Mouse (Mus musculus) monocyte, adult 5-6 weeks (primary cell): ENCODE measurements around the gene Chrna9. TPM values are rescaled to one million over a fixed set of nuclear protein-coding genes. Genes with fewer than 3 reads are reported as not detected.

ENCODE experiments used
- ATAC-seq: fragments of 153-309, 156-312 bp; replicated peaks from 2 replicates; pipeline ENCODE4 v1.8.0; 2017; ENCODE audit warnings: mild to moderate bottlenecking; ENCODE audit not compliant: low TSS enrichment, insufficient number of reproducible peaks, severe bottlenecking, poor library complexity, low FRiP score
- total RNA-seq: library from RNA; stranded (forward); fragments of 200-1000, 200-491, 200-594 nt; gene quantifications from 3 replicates; pipeline ENCODE4 v1.2.3, GENCODE M21; 2017

Chrna9 gene
- not detected in 3 replicates for total RNA-seq

- no peak for ATAC-seq
Observed at GRCm38 (mm10) chr5:65934783-65935182, at the start of gene Chrna9. Gene Chrna9 (plus strand): TSS chr5:65934921.

- no peak for ATAC-seq
Observed at GRCm38 (mm10) chr5:65885699-65886443, 48.9 kb upstream of the Chrna9 start.

GRCm38 (mm10) chr5:65888102-65888501, 46.6 kb upstream of the Chrna9 start:
- ATAC-seq: no peak

GRCm38 (mm10) chr5:65888998-65889397, 45.7 kb upstream of the Chrna9 start:
- peak; percentile 47; the same call in 1 of the 2 replicates for ATAC-seq

- ATAC-seq: no peak
Observed at GRCm38 (mm10) chr5:65891251-65891826, 43.4 kb upstream of the Chrna9 start.

- no peak for ATAC-seq
Observed at GRCm38 (mm10) chr5:65895121-65895692, 39.5 kb upstream of the Chrna9 start.

GRCm38 (mm10) chr5:65895764-65896163, 39.0 kb upstream of the Chrna9 start:
- no peak for ATAC-seq

- no peak for ATAC-seq
Observed at GRCm38 (mm10) chr5:65897731-65898130, 37.0 kb upstream of the Chrna9 start.

- ATAC-seq: no peak
Observed at GRCm38 (mm10) chr5:65898683-65899082, 36.0 kb upstream of the Chrna9 start.

- no peak for ATAC-seq
Observed at GRCm38 (mm10) chr5:65900113-65900512, 34.6 kb upstream of the Chrna9 start.

- peak; percentile 74 for ATAC-seq
Observed at GRCm38 (mm10) chr5:65900862-65901265, 33.9 kb upstream of the Chrna9 start.

- no peak for ATAC-seq
Observed at GRCm38 (mm10) chr5:65901868-65902418, 32.8 kb upstream of the Chrna9 start.

- no peak for ATAC-seq
Observed at GRCm38 (mm10) chr5:65902811-65903210, 31.9 kb upstream of the Chrna9 start.

- ATAC-seq: no peak
Observed at GRCm38 (mm10) chr5:65904476-65904875, 30.2 kb upstream of the Chrna9 start.

GRCm38 (mm10) chr5:65908751-65909150, 26.0 kb upstream of the Chrna9 start:
- no peak for ATAC-seq

GRCm38 (mm10) chr5:65909321-65909720, 25.4 kb upstream of the Chrna9 start:
- ATAC-seq: no peak

GRCm38 (mm10) chr5:65910398-65910797, 24.3 kb upstream of the Chrna9 start:
- no peak for ATAC-seq

- no peak for ATAC-seq
Observed at GRCm38 (mm10) chr5:65911676-65912075, 23.0 kb upstream of the Chrna9 start.

- ATAC-seq: no peak
Observed at GRCm38 (mm10) chr5:65912201-65912600, 22.5 kb upstream of the Chrna9 start.

GRCm38 (mm10) chr5:65913126-65913525, 21.6 kb upstream of the Chrna9 start:
- no peak for ATAC-seq
